Mouse (Mus musculus) embryo, embryonic 9.5 days (tissue): ENCODE measurements at regions not wholly inside any gene's neighbourhood (a gene's known extent, or its start where the extent isn't known, plus 50 kb on each side); places are given as distances from the start of the nearest gene placed in this dataset.

Experiments used
- DNase-seq: peaks from one replicate; pipeline ENCODE4 v3.0.0-alpha.2; 2017; ENCODE audit errors: extremely low spot score

- no peak for DNase-seq
Observed at GRCm38 (mm10) chr8:30797341-30797740, 2631.2 kb upstream of the 5930422O12Rik start.

GRCm38 (mm10) chr8:30817028-30817427 is 2611.5 kb upstream of the 5930422O12Rik start:
- no peak for DNase-seq

GRCm38 (mm10) chr8:30822835-30823587 is 2605.5 kb upstream of the 5930422O12Rik start:
- DNase-seq, result no peak

GRCm38 (mm10) chr8:30823588-30823938 is 2604.9 kb upstream of the 5930422O12Rik start:
- no peak for DNase-seq

- no peak for DNase-seq
Observed at GRCm38 (mm10) chr8:30826021-30826420, 2602.5 kb upstream of the 5930422O12Rik start.

GRCm38 (mm10) chr8:30838056-30838455 is 2590.5 kb upstream of the 5930422O12Rik start:
- no peak for DNase-seq

GRCm38 (mm10) chr8:30840064-30840463 is 2588.4 kb upstream of the 5930422O12Rik start:
- DNase-seq, result peak; percentile 85

- peak; percentile 5 for DNase-seq
Observed at GRCm38 (mm10) chr8:30863017-30863416, 2565.5 kb upstream of the 5930422O12Rik start.

GRCm38 (mm10) chr8:30906044-30906695 is 2522.3 kb upstream of the 5930422O12Rik start:
- DNase-seq, result no peak

- DNase-seq, result no peak
Observed at GRCm38 (mm10) chr8:30913664-30914063, 2514.8 kb upstream of the 5930422O12Rik start.

GRCm38 (mm10) chr8:30915127-30915526 is 2513.4 kb upstream of the 5930422O12Rik start:
- no peak for DNase-seq

GRCm38 (mm10) chr8:30915601-30916171 is 2512.8 kb upstream of the 5930422O12Rik start:
- DNase-seq, result peak; percentile 48

GRCm38 (mm10) chr8:30916184-30916751 is 2512.2 kb upstream of the 5930422O12Rik start:
- peak; percentile 31 for DNase-seq

GRCm38 (mm10) chr8:30921451-30921850 is 2507.1 kb upstream of the 5930422O12Rik start:
- no peak for DNase-seq

- DNase-seq, result peak; percentile 70
Observed at GRCm38 (mm10) chr8:30923301-30924159, 2505.0 kb upstream of the 5930422O12Rik start.

- no peak for DNase-seq
Observed at GRCm38 (mm10) chr8:30924160-30924534, 2504.4 kb upstream of the 5930422O12Rik start.

- no peak for DNase-seq
Observed at GRCm38 (mm10) chr8:30924656-30925055, 2503.9 kb upstream of the 5930422O12Rik start.

GRCm38 (mm10) chr8:30937449-30938075 is 2490.9 kb upstream of the 5930422O12Rik start:
- no peak for DNase-seq

GRCm38 (mm10) chr8:30940901-30941300 is 2487.6 kb upstream of the 5930422O12Rik start:
- DNase-seq, result no peak

GRCm38 (mm10) chr8:30941511-30942175 is 2486.9 kb upstream of the 5930422O12Rik start:
- DNase-seq, result no peak
